Mouse (Mus musculus) bone marrow macrophage, adult 2 months (primary cell): ENCODE measurements around the gene Izumo2.

Source experiments
- CTCF ChIP-seq: IDR thresholded peaks from 2 replicates; pipeline ENCODE4 v1.5.1; 2012; ENCODE audit warnings: low read depth, mild to moderate bottlenecking, low read length, moderate library complexity
- POLR2A ChIP-seq: IDR thresholded peaks from 2 replicates; pipeline ENCODE4 v1.6.1; 2012; ENCODE audit warnings: mild to moderate bottlenecking, low read depth, low read length, borderline replicate concordance

- no peak for TF ChIP-seq CTCF
- TF ChIP-seq POLR2A: no peak
Measured at GRCm38 (mm10) chr7:44667996-44668738, 40.4 kb upstream of the Izumo2 start.
